Mouse (Mus musculus): ENCODE results near the gene Gpank1. TPM values are rescaled to one million over a fixed set of nuclear protein-coding genes. Genes with fewer than 3 reads are reported as not detected.

Gene Gpank1
- polyA plus RNA-seq, 1 experiment: 17.4 TPM

DNA sequence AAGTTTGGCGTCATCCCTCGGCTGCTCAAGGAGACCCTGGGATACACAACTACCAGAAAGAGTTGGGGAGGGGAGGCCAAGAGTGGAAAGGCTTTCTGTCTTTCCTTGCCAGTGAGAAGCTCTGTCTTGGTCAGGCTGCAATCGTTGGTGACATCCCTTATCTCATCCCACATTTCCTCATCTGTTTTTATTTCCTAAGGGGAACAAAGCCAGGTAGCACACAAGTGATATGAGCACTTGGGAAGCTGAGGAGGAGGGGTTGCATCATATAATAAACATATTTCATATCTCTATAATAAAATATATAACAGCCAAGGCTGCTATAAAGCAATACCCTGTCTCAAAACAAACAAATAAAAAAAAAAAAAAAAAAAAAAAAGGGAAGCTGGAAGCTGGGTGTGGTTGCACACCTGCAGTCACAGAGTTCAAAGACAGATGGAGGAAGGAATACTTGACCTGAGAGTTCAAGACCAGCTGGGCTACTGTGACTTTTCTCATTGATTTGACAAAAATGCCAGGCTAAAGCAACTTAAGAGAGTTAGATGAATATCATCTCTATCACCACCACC lies 37.2 kb upstream of the Gpank1 start:
- no peak overlapping the region for H3K4me3 ChIP-seq

DNA sequence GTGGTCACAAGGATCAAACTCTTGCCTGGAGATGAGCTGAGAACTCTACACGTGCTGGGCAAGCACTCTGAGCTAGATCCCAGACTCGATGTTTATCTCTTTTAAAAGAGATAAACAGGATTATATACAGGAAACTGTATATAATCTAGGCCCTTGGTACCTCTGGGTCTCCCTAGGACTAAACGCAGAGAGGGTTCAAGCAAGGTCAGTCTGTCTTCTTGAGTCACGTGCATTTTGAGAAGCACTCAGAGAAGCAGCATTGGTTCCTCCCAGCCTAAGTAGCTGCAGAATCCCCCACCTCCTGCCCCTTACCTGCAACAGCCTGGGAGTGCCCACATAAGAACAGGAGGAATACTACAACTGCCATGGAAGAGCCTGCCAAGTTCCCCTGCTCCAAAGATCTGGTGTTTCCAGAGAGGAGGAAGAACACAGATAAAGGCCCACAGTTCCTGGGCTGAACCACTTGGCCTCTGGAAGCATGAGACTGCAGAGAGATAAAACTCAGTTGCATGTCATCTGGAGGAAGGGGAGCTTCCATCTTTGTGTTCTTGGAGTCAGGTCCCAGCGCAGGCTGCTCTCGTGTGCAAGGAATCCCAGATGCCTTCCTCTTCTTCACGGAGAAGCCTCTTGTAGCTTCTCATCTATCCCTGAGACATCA lies 35.9 kb upstream of the Gpank1 start, which contains the start of gene Ly6g6f:
Gene Ly6g6f (minus strand): TSS at position 403 of the 658 bp plus-strand sequence.
- no peaks in the 10 kb centered on the region for H3K36me3 ChIP-seq (ENCODE audit: control insufficient read depth, insufficient read depth)
- peaks cover 11% of the 10 kb centered on the region for H3K27me3 ChIP-seq (ENCODE audit: control insufficient read depth, insufficient read depth, insufficient read length)
- H3ac ChIP-seq (ENCODE audit: control insufficient read depth, insufficient read length): no peak within 1 kb of the TSS
- H3K4me3 ChIP-seq: no peak within 1 kb of the TSS
- H3K79me2 ChIP-seq (ENCODE audit: control insufficient read depth, insufficient read depth): peaks cover 7% of the 10 kb centered on the region
- no peak within 1 kb of the TSS for H3K4me2 ChIP-seq (ENCODE audit: low read depth)
- no peak for TF ChIP-seq POLR2A (IDR thresholded peaks at IDR 0.05; ENCODE audit: insufficient read length, low read depth)
- no peak for TF ChIP-seq MYOD1 (IDR thresholded peaks at IDR 0.05; ENCODE audit: control insufficient read depth in 1 of 3, insufficient read length in 2 of 3, low read depth in 2 of 3)
- TF ChIP-seq MAX (IDR thresholded peaks at IDR 0.05; ENCODE audit: low read depth): no peak
- no peak for TF ChIP-seq SRF (IDR thresholded peaks at IDR 0.05; ENCODE audit: control insufficient read depth, insufficient read length, low read depth)
- no peak for TF ChIP-seq E2F4 (IDR thresholded peaks at IDR 0.05; ENCODE audit: insufficient read depth)
- TF ChIP-seq POLR2AphosphoS2 (IDR thresholded peaks at IDR 0.05; ENCODE audit: insufficient read length, low read depth): no peak
- TF ChIP-seq MYOG (IDR thresholded peaks at IDR 0.05; ENCODE audit: control insufficient read depth in 1 of 3, insufficient read depth in 1 of 3, insufficient read length in 2 of 3, low read depth in 2 of 3): no peak
- no peak for TF ChIP-seq TCF3 (IDR thresholded peaks at IDR 0.05; ENCODE audit: insufficient read length, low read depth)
- TF ChIP-seq TCF12 (IDR thresholded peaks at IDR 0.05; ENCODE audit: insufficient read depth, poor library complexity, severe bottlenecking): no peak

More for the DNA sequence above, 37.2 kb upstream of the Gpank1 start:
- no peak overlapping the region for H3ac ChIP-seq (ENCODE audit: control insufficient read depth, insufficient read length)
- no peaks in the 10 kb centered on the region for H3K36me3 ChIP-seq (ENCODE audit: control insufficient read depth, insufficient read depth)
- peaks cover 11% of the 10 kb centered on the region for H3K27me3 ChIP-seq (ENCODE audit: control insufficient read depth, insufficient read depth, insufficient read length)
- no peaks in the 10 kb centered on the region for H3K79me2 ChIP-seq (ENCODE audit: control insufficient read depth, insufficient read depth)
- H3K4me2 ChIP-seq (ENCODE audit: low read depth): no peak overlapping the region
- TF ChIP-seq REST (IDR thresholded peaks at IDR 0.05; ENCODE audit: insufficient read depth, insufficient read length): no peak
- no peak for TF ChIP-seq MYOG (IDR thresholded peaks at IDR 0.05; ENCODE audit: control insufficient read depth in 1 of 3, insufficient read depth in 1 of 3, insufficient read length in 2 of 3, low read depth in 2 of 3)
- TF ChIP-seq CEBPB (IDR thresholded peaks at IDR 0.05; ENCODE audit: insufficient read depth, poor library complexity, severe bottlenecking): no peak

DNA sequence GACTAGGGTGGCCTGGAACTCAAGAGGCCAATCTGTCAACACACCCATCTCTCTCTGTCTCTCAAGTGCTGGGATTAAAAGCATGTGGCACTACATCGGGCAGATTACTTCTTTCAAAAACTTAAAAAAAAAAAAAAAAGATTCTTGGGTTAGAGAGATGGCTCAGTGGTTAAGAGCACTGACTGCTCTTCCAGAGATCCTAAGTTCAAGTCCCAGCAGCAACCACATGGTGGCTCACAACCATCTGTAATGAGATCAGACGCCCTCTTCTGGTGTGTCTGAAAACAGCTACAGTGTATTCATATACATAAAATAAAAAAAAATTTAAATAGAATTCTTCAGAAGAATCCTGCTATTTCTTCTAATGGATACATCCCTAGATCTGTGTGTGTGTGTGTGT lies 33.1 kb upstream of the Gpank1 start:
- no peak overlapping the region for H3ac ChIP-seq (ENCODE audit: control insufficient read depth, insufficient read length)
- H3K79me2 ChIP-seq (ENCODE audit: control insufficient read depth, insufficient read depth): peaks cover 13% of the 10 kb centered on the region
- H3K27me3 ChIP-seq (ENCODE audit: control insufficient read depth, insufficient read depth, insufficient read length): peaks cover 5% of the 10 kb centered on the region
- no peak overlapping the region for H3K4me2 ChIP-seq (ENCODE audit: low read depth)
- H3K4me3 ChIP-seq: no peak overlapping the region
- H3K36me3 ChIP-seq (ENCODE audit: control insufficient read depth, insufficient read depth): no peaks in the 10 kb centered on the region
- TF ChIP-seq POLR2AphosphoS2 (IDR thresholded peaks at IDR 0.05; ENCODE audit: insufficient read length, low read depth): no peak
- no peak for TF ChIP-seq MAX (IDR thresholded peaks at IDR 0.05; ENCODE audit: low read depth)
- no peak for TF ChIP-seq REST (IDR thresholded peaks at IDR 0.05; ENCODE audit: insufficient read depth, insufficient read length)
- TF ChIP-seq CEBPB (IDR thresholded peaks at IDR 0.05; ENCODE audit: insufficient read depth, poor library complexity, severe bottlenecking): no peak
- TF ChIP-seq MYOD1 (IDR thresholded peaks at IDR 0.05; ENCODE audit: control insufficient read depth in 1 of 3, insufficient read length in 2 of 3, low read depth in 2 of 3): no peak
- TF ChIP-seq SRF (IDR thresholded peaks at IDR 0.05; ENCODE audit: control insufficient read depth, insufficient read length, low read depth): no peak
- no peak for TF ChIP-seq E2F4 (IDR thresholded peaks at IDR 0.05; ENCODE audit: insufficient read depth)
- TF ChIP-seq TCF3 (IDR thresholded peaks at IDR 0.05; ENCODE audit: insufficient read length, low read depth): no peak
- TF ChIP-seq TCF12 (IDR thresholded peaks at IDR 0.05; ENCODE audit: insufficient read depth, poor library complexity, severe bottlenecking): no peak
- TF ChIP-seq USF1 (IDR thresholded peaks at IDR 0.05; ENCODE audit: low read depth): no peak
- no peak for TF ChIP-seq POLR2A (IDR thresholded peaks at IDR 0.05; ENCODE audit: insufficient read length, low read depth)
- TF ChIP-seq MYOG (IDR thresholded peaks at IDR 0.05; ENCODE audit: control insufficient read depth in 1 of 3, insufficient read depth in 1 of 3, insufficient read length in 2 of 3, low read depth in 2 of 3): no peak

DNA sequence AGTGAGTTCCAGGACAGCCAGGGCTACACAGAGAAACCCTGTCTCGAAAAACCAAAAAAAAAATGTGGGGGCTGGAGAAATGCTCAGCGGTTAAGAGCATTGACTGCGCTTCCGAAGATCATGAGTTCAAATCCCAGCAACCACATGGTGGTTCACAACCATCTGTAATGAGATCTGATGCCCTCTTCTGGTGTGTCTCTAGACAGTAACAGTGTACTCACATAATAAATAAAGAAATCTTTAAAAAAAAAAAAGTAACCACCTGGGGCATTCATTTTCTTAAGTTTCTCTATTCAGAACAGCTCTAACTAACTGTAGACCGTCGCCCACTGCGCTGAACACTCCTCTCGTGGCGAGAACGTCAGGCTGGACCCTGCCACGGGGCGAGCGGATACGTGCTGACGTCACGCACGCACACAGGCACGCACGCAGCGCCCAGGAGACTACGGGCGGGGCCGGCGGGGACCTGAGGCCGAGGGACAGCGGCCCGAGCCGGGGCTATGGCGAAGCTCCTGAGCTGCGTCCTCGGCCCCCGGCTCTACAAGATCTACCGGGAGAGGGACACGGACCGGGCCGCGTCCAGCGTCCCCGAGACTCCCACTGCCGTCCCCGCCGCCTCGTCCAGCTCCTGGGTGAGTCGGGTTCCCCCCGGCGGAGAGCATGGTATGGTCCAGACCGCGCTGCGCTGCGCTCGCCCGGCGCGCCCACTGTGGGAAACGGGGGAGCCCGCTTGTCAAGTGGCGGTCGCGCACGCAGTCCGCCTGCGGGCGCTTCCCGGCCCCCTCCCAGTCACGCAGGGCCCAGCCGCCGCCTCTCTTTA lies 32.2 kb upstream of the Gpank1 start, which contains the start of gene Abhd16a:
Gene Abhd16a (plus strand): TSS at position 439 of the 820 bp plus-strand sequence.
- H3K4me3 ChIP-seq: peak within 1 kb of the TSS; percentile 47
- H3K36me3 ChIP-seq (ENCODE audit: control insufficient read depth, insufficient read depth): no peaks in the 10 kb centered on the region
- peaks cover 13% of the 10 kb centered on the region for H3K79me2 ChIP-seq (ENCODE audit: control insufficient read depth, insufficient read depth)
- TF ChIP-seq USF1 (IDR thresholded peaks at IDR 0.05; ENCODE audit: low read depth) (no peak), E2F4 (IDR thresholded peaks at IDR 0.05; ENCODE audit: insufficient read depth) (no peak), MYOG (IDR thresholded peaks at IDR 0.05; ENCODE audit: control insufficient read depth in 1 of 3, insufficient read depth in 1 of 3, insufficient read length in 2 of 3, low read depth in 2 of 3) (peak in 1 of 3 experiments; percentile 9), POLR2A (IDR thresholded peaks at IDR 0.05; ENCODE audit: insufficient read length, low read depth) (peak; percentile 90), POLR2AphosphoS2 (IDR thresholded peaks at IDR 0.05; ENCODE audit: insufficient read length, low read depth) (peak; percentile 94)
- H3K27me3 ChIP-seq (ENCODE audit: control insufficient read depth, insufficient read depth, insufficient read length): no peaks in the 10 kb centered on the region
- peak within 1 kb of the TSS; percentile 100 for H3K4me2 ChIP-seq (ENCODE audit: low read depth)
- peak within 1 kb of the TSS; percentile 75 for H3ac ChIP-seq (ENCODE audit: control insufficient read depth, insufficient read length)

Measured in myocyte (in vitro differentiated cells).